Mouse (Mus musculus) CD4-positive, CD25-positive, alpha-beta regulatory T cell, adult 2 months (primary cell): ENCODE measurements around the gene Dynlt1c.
"Not testable (repeated sequence)": the region's sequence is repeated elsewhere in the genome, so short reads cannot be mapped to it uniquely, and the experiment has no call there.

ENCODE experiments used
- DNase-seq: peaks from one replicate; pipeline ENCODE4 v3.0.0-alpha.2; 2012; ENCODE audit warnings: low read depth, low spot score

Gene Dynlt1c

GRCm38 (mm10) chr17:6601204-6601911 lies at the start of gene Dynlt1c:
Gene Dynlt1c (plus strand): TSS chr17:6601671.
- peak; percentile 74 for DNase-seq

GRCm38 (mm10) chr17:6553798-6554197 lies 47.7 kb upstream of the Dynlt1c start:
- DNase-seq = not testable (repeated sequence)

GRCm38 (mm10) chr17:6554243-6554642 lies 47.2 kb upstream of the Dynlt1c start:
- DNase-seq = not testable (repeated sequence)

DNA sequence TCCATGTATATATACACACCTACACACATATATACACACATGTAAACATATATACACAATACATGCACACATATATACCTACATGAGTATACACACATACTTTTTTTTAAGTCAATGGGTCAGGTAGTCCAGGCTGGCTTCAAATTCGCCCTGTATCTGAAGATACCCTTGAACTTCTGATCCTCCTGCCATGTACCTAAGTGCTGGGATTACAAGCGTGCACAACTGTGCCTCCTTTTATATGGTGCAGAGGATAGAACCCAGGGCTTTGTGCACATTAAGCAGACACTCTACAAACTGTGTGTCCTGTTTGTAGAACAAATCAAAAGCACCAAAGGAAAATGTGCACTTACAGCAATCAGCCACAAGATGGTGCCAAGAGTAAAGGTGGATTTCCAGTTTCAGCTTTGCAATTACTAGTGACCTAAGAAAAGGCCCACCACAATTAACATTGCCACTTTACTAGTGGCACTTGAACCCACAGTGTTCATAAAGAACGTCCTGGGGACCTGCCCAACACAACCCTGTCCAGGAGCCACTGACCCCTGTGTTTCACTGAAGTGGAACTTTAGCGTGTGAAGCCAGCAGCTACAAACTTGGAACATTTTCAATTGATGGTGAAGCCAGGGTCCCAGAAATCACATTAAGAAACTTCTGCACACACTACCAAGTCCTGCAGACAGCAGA lies 41.9 kb upstream of the Dynlt1c start:
- not testable (repeated sequence) for DNase-seq

DNA sequence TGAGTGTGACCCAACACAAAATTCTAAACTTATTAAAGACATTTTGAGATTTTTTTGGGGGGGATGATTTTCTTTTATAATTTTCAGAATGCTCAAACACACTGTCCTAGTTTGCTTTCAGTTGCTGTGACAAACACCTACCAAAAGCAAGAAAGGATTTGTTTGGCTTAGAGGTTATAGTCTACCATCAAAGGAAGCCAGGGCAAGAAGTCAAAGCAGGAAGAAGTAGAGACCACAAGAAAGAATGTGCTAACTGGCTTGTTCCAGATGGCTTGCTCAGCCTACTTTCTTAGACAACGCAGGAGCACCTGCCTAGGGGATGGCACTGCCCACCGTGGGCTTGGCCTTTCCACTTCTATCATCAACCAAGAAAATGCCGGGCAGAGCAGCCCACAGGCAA lies 36.6 kb upstream of the Dynlt1c start:
- not testable (repeated sequence) for DNase-seq

GRCm38 (mm10) chr17:6567908-6568307 lies 33.6 kb upstream of the Dynlt1c start:
- DNase-seq = not testable (repeated sequence)

DNA sequence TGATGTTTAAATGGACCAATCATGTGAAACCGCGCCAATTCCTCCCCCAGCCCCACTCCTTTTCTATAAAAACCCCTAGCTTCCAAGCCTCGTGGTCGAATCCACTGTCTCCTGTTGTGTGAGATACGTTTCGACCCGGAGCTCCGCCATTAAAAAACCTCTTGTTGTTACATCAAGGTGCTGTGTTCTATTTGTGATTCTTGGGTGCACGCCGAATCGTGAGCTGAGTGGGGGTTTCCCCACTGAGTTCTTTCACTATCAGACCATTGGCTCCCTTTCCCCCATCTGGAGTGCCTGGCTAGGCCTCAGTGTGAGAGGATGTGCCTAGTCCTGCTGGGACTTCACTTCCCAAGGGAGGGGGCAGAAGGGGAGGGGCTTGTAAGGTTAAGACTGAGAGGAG lies 30.2 kb upstream of the Dynlt1c start:
- DNase-seq = not testable (repeated sequence)

DNA sequence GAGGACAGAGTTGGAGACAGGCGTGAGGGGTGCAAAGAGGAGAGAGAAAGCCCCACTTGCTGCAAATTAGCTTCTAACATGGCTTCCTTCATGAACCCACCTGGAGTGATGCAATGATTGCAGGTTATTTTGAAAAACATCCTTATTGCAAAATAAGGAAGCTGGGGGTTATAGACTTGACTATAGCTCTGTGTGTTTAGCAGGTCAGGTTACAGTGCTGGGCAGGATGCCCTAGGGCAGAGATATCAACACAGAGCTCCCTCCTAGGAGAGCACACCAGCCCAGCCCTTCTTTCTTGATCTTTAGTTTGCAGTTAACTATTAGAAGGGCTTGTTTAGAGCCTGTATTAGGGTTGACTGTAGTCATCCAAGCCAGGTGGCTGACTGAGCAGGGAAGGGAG lies 29.3 kb upstream of the Dynlt1c start:
- DNase-seq = not testable (repeated sequence)

DNA sequence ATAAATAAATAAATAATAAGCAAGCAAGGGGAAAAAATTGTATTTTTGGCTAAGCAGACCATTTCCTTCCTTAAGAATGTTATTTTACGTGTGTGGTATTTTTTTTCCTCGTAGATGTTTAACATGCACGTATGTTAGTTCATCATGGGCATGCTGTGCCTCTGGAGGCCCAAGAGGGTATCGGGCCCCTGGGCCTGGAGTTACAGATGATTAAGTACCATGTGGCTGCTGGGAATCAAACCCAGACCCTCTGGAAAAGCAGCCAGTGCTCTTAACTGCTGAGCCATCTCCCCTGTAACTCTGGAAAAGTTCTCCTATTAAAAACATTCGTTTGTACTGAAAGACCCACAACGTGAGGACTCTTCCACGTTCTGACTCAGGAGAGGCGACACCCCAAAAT lies 26.1 kb upstream of the Dynlt1c start:
- not testable (repeated sequence) for DNase-seq

DNA sequence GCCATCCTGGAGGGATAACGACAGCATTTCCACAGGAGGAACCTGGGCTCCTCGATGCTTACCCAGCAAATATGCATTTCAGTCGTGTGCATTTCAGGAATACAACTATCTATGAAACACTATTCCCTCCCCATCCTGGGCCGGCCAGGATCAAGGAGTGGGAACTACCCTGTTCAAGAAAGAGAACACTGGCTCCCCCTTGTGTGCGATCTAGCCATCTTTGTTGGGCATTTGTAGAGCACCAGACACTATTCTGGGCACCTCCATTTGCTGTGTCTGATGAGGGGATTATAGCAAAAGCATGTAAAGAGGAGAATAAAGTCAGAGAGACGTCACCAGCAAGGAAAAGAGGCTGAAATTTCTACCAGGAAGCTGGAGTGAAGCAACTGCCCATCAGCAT lies 12.8 kb upstream of the Dynlt1c start:
- not testable (repeated sequence) for DNase-seq

GRCm38 (mm10) chr17:6592109-6592508 lies 9.4 kb upstream of the Dynlt1c start:
- DNase-seq = not testable (repeated sequence)

- not testable (repeated sequence) for DNase-seq
Measured at GRCm38 (mm10) chr17:6593896-6594295, 7.6 kb upstream of the Dynlt1c start.

GRCm38 (mm10) chr17:6595776-6596497 lies 5.5 kb upstream of the Dynlt1c start:
- not testable (repeated sequence) for DNase-seq

DNA sequence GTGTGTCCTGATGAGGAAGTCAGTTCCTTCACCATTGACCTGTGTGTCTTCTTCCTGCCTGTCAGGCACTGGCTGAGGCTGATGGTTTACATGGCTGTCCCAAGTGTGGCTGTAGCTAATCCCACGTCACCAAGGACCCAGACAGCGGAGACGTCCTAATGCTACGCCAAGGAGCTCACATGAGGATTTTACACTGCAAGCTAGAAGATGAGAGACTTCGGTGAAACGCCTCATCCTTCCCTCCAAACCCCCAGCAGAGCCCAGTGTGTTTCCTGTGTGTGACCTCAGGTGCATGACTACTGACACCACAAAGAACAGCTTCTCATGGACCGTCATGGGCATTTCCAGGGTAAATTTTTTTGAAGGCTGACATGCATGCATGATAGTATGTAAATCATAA lies 3.1 kb upstream of the Dynlt1c start:
- DNase-seq = peak; percentile 27

DNA sequence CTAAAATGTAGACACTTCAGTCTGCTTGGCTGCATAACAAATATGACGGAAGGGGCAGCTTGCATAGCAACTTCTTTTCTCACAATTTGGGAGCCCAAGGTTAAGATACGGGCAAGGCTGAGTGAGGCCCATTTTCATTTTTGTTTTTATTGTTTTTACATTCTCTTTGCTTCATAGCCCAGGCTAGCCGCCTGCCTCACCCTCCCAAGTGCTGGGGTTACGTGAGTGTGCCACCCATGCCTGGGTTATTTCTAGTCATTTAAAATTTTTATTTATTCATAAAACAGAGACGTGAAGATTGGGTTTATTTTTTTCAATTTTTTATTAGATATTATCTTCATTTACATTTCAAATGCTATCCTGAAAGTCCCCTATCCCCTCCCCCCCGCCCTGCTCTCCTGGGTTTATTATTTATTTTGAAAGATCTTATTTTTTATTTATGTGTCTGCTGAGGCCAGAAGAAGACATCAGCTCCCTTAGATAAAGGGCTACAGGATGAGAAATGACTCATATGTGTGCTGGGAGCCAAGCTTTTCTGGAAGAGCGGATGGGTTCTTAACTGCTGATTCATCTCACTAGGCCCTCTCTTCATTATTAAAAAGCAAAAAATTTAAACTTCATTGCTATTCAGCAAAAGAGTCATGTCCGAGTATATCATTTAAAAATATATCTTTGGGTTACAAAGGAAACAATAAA lies 1.1 kb upstream of the Dynlt1c start:
- not testable (repeated sequence) for DNase-seq

DNA sequence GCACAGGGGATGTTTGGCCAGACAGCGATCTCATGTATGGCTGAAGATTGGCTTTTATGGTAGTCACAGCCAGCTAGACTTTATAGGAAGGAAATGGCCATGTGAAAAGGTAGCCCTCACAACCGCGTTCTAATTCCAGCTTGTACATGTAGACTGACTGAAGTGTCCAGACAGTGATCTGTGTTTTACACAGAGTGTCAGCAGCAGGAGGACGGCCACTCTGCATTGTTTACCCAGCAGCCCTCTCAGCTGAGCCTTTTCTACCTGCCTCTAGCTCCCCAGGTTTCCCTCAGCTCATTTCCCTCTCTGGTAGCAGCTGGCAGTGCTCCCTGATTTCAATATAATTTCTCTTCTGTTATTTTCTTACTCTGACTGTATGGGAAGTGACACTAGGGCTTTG lies 734 bp downstream of the Dynlt1c start:
- not testable (repeated sequence) for DNase-seq

DNA sequence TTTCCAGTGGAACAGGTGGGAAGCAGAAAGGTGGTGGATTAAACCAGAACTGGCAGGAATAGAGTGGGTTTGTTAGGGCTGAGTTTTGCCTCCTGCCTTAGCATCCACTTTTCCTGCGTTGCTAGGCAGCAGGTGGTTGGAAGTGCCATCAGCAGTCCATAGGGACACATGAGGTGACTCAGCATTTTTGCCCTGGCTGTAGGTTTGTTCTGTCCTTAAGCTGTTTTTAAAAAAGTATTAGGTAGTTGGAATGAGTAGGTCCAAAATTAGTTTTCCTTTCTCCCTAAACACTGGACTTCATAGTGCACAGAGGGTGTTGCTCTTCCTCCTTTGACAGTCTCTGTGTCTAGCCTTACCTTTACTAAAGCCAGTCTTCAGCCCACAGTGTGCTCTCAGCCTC lies 3.9 kb downstream of the Dynlt1c start:
- not testable (repeated sequence) for DNase-seq

DNA sequence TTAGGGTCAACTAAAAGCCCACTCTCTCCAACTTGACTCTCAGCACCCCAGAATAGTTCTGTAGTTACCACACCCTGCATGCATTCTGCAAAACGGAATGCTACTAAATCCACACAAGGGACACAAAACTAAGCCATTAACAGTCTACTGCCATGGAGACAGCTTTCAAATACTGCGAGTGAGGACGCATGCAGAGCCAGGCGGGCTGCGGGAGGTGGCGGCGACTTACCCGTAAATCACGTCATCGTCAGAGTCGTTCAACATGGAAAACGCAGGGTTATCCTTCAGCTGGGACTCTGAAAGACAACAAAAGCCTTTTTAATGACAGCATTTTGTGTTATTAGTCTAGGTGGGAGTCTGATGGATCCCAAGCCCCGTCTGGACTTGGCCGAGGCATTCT lies 12.1 kb downstream of the Dynlt1c start:
- DNase-seq = not testable (repeated sequence)

GRCm38 (mm10) chr17:6614316-6614715 lies 12.8 kb downstream of the Dynlt1c start:
- not testable (repeated sequence) for DNase-seq

DNA sequence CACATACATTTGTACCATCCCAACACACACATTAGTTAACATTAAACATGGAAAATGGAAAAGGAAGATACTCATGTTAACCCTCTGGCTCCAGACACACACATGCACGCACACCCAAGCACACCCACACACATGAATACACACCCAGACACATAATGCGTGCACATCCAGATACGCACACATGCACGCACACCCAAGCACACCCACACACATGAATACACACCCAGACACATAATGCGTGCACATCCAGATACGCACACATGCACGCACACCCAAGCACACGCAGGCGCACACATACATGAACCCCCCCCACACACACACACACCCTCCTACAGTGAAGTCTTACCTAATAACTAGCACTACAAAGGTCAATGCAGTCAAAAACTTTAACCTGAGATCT lies 15.3 kb downstream of the Dynlt1c start:
- not testable (repeated sequence) for DNase-seq

GRCm38 (mm10) chr17:6617689-6618400 lies 16.4 kb downstream of the Dynlt1c start:
- DNase-seq = not testable (repeated sequence)
